Mouse (Mus musculus) limb, embryonic 15.5 days (tissue): ENCODE measurements around the gene Olfr224. TPM values are rescaled to one million over a fixed set of nuclear protein-coding genes. Genes with fewer than 3 reads are reported as not detected.

Experiments used
- ATAC-seq: fragments of 200-750 bp; cut with Nextera tagmentation; 2 replicates; pipeline ENCODE4 v1.8.0; 2017; ENCODE audit warnings: low read depth, moderate TSS enrichment; ENCODE audit not compliant: insufficient number of reproducible peaks, low FRiP score, low TSS enrichment
- H3K27ac ChIP-seq: fragments of 300-500 bp; sonication (generic); 2 replicates; pipeline ENCODE4 v1.5.1; 2015; ENCODE audit warnings: moderate library complexity, mild to moderate bottlenecking, inconsistent platforms
- H3K27me3 ChIP-seq: fragments of 300-500 bp; sonication (generic); 2 replicates; pipeline ENCODE4 v1.6.1; 2015; ENCODE audit warnings: inconsistent platforms
- H3K36me3 ChIP-seq: fragments of 300-500 bp; sonication (generic); 2 replicates; pipeline ENCODE4 v1.6.1; 2015; ENCODE audit warnings: inconsistent platforms
- H3K4me1 ChIP-seq: fragments of 300-500 bp; sonication (generic); 2 replicates; pipeline ENCODE4 v1.6.1; 2015; ENCODE audit warnings: inconsistent platforms
- H3K4me2 ChIP-seq: fragments of 300-500 bp; sonication (generic); 2 replicates; pipeline ENCODE4 v1.6.1; 2015; ENCODE audit warnings: mild to moderate bottlenecking, inconsistent platforms
- H3K4me3 ChIP-seq: fragments of 300-500 bp; sonication (generic); 2 replicates; pipeline ENCODE4 v1.5.1; 2015; ENCODE audit warnings: mild to moderate bottlenecking, inconsistent platforms
- H3K9ac ChIP-seq: fragments of 300-500 bp; sonication (generic); 2 replicates; pipeline ENCODE4 v1.6.1; 2015; ENCODE audit warnings: inconsistent platforms
- H3K9me3 ChIP-seq: fragments of 300-500 bp; sonication (generic); 2 replicates; pipeline ENCODE4 v1.6.1; 2016; ENCODE audit warnings: inconsistent platforms
- WGBS: fragments of 180-500 bp; shearing (Covaris S2); methylation state at CpG from one replicate; pipeline ENCODE4 v1.1.7; 2015; 5-methylcytosine and 5-hydroxymethylcytosine counted together
- polyA plus RNA-seq: library from polyadenylated mRNA; unstranded; fragments of >200 nt; fragmentation: Nextera tagmentation; extraction: Ambion mirVana; gene quantifications from 2 replicates; pipeline ENCODE4 v1.2.1, GENCODE M21; 2015

The Olfr224 gene
- not detected in 2 replicates for polyA plus RNA-seq

GRCm38 (mm10) chr11:58570405-58570804 lies at the start of gene Olfr224:
Gene Olfr224 (minus strand): TSS chr11:58570553.
- no peaks in the 10 kb centered on the region for H3K9me3 ChIP-seq
- ATAC-seq, result no peak
- 64% methylated on average over 5 of the region's 5 CpGs for WGBS
- H3K4me3 ChIP-seq, result no peak within 1 kb of the TSS
- H3K36me3 ChIP-seq, result no peaks in the 10 kb centered on the region
- no peak within 1 kb of the TSS for H3K9ac ChIP-seq
- no peaks in the 10 kb centered on the region for H3K27me3 ChIP-seq
- H3K4me1 ChIP-seq, result no peaks in the 10 kb centered on the region
- no peak within 1 kb of the TSS for H3K4me2 ChIP-seq
- H3K27ac ChIP-seq, result no peak within 1 kb of the TSS

- H3K4me2 ChIP-seq, result no peak overlapping the region
- H3K27me3 ChIP-seq, result no peaks in the 10 kb centered on the region
- H3K4me1 ChIP-seq, result no peaks in the 10 kb centered on the region
- no peaks in the 10 kb centered on the region for H3K36me3 ChIP-seq
- H3K27ac ChIP-seq, result no peak overlapping the region
- 73% methylated on average over 6 of the region's 6 CpGs for WGBS
- H3K9ac ChIP-seq, result no peak overlapping the region
- no peaks in the 10 kb centered on the region for H3K9me3 ChIP-seq
- no peak for ATAC-seq
- no peak overlapping the region for H3K4me3 ChIP-seq
Measured at GRCm38 (mm10) chr11:58618793-58619192, 48.4 kb upstream of the Olfr224 start.

- Histone ChIP-seq H3K4me2 (no peak overlapping the region), H3K9ac (no peak overlapping the region), H3K27me3 (no peaks in the 10 kb centered on the region), H3K27ac (no peak overlapping the region), H3K4me1 (no peaks in the 10 kb centered on the region), H3K36me3 (no peaks in the 10 kb centered on the region), H3K9me3 (no peaks in the 10 kb centered on the region), H3K4me3 (no peak overlapping the region)
- 71% methylated on average over 3 of the region's 3 CpGs for WGBS
- ATAC-seq, result no peak
Measured at GRCm38 (mm10) chr11:58618369-58618768, 48.0 kb upstream of the Olfr224 start.

DNA sequence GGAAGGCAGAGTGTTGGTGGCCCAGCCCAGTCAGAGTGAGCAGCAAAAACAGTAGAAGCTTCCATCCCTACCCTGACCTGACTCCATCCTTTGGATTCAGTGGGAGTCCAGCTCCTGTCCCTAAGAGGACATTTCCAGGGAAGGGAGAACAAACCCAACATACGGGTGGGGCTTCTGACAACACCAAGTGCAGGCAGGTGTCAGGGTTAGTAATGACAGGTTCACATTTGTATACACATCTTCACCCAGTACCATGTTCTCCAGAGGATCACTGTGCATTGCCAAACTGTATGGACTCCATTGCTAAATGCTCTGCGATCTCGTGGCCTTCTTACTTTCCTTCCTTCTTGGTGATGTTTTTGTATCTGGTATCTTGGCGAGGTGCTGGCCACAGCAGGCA lies 45.6 kb upstream of the Olfr224 start, which contains the start of gene 2210407C18Rik:
Gene 2210407C18Rik (minus strand): TSS at position 101 of the 400 bp plus-strand sequence.
- no peak within 1 kb of the TSS for H3K4me3 ChIP-seq
- H3K27ac ChIP-seq, result no peak within 1 kb of the TSS
- no peak within 1 kb of the TSS for H3K9ac ChIP-seq
- no peak within 1 kb of the TSS for H3K4me2 ChIP-seq
- H3K9me3 ChIP-seq, result no peaks in the 10 kb centered on the region
- no peaks in the 10 kb centered on the region for H3K36me3 ChIP-seq
- no peaks in the 10 kb centered on the region for H3K4me1 ChIP-seq
- no peaks in the 10 kb centered on the region for H3K27me3 ChIP-seq
- no peak for ATAC-seq
- WGBS, result 84% methylated on average over 4 of the region's 4 CpGs

DNA sequence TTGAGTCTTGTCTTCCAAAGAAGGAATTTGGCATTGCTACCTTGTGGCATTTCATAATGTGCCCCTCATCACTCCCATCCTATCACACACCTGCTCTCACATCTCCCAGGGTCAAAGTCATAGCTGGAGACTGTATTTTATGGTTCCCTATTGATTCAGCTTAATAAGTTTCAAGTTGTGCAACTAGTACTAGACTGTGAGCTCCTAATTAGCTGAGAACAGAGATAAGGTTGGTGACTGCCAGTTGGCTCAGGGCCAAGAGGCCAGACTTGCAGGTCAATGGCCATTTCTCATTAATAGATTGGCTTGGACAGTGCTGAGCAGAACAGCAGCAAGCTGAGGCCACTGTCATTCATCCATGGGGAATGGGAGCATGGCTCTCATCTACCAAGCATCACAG lies 44.2 kb upstream of the Olfr224 start:
- H3K36me3 ChIP-seq, result no peaks in the 10 kb centered on the region
- no peaks in the 10 kb centered on the region for H3K4me1 ChIP-seq
- H3K27ac ChIP-seq, result no peak overlapping the region
- ATAC-seq, result no peak
- no peaks in the 10 kb centered on the region for H3K9me3 ChIP-seq
- H3K9ac ChIP-seq, result no peak overlapping the region
- H3K27me3 ChIP-seq, result no peaks in the 10 kb centered on the region
- no peak overlapping the region for H3K4me2 ChIP-seq
- no peak overlapping the region for H3K4me3 ChIP-seq

DNA sequence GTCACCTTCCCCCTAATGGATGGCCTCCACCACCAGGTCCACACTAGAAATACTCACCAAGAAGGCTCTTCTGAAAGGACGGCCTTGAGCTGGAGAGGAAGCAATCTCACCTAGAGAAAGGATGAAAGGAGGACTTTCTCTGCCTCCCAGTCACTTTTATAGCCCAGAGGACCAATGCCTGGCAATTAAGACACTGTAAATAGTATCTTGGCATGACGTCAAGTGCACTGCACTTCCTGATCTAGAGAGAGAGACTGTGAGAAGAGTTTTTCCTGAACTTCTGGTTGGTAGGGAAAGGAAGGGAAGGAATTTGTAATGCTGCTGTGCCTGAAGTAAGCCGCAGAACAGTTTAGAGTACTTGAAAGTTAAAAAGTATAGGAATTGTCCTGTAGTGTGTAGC lies 43.0 kb upstream of the Olfr224 start:
- 42% methylated on average over 3 of the region's 3 CpGs for WGBS
- Histone ChIP-seq H3K4me1 (no peaks in the 10 kb centered on the region), H3K27me3 (no peaks in the 10 kb centered on the region), H3K9me3 (no peaks in the 10 kb centered on the region), H3K27ac (no peak overlapping the region), H3K4me3 (no peak overlapping the region), H3K36me3 (no peaks in the 10 kb centered on the region), H3K9ac (no peak overlapping the region), H3K4me2 (no peak overlapping the region)
- no peak for ATAC-seq

DNA sequence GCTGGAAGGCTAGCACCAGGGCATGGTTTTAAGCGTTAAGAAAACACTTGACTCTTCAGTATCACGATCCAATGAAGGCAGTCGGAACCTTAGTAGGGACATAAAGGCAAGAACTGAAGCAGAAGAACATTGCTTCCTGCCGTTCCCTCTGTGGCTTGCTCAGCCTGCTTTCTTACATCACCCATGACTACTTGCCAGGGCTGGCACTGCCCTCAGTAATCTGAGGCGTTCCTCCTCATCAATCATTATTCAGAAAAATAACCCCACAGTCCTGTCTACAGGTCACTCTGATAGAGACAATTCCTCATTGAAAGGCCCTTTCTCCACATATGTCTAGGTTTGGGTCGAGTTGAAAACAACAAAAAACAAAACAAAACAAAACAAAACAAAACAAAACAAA lies 36.7 kb upstream of the Olfr224 start:
- H3K27me3 ChIP-seq, result no peaks in the 10 kb centered on the region
- ATAC-seq, result no peak
- no peak overlapping the region for H3K4me2 ChIP-seq
- WGBS, result 82% methylated on average over 6 of the region's 6 CpGs
- H3K9ac ChIP-seq, result no peak overlapping the region
- no peaks in the 10 kb centered on the region for H3K36me3 ChIP-seq
- no peaks in the 10 kb centered on the region for H3K4me1 ChIP-seq
- no peak overlapping the region for H3K4me3 ChIP-seq
- H3K9me3 ChIP-seq, result no peaks in the 10 kb centered on the region
- H3K27ac ChIP-seq, result no peak overlapping the region

GRCm38 (mm10) chr11:58606177-58606919 lies 36.0 kb upstream of the Olfr224 start:
- H3K4me3 ChIP-seq, result no peak overlapping the region
- no peak overlapping the region for H3K9ac ChIP-seq
- H3K4me1 ChIP-seq, result no peaks in the 10 kb centered on the region
- no peaks in the 10 kb centered on the region for H3K27me3 ChIP-seq
- H3K9me3 ChIP-seq, result no peaks in the 10 kb centered on the region
- H3K27ac ChIP-seq, result no peak overlapping the region
- 86% methylated on average over 12 of the region's 12 CpGs for whole genome bisulfite sequencing
- no peaks in the 10 kb centered on the region for H3K36me3 ChIP-seq
- no peak for ATAC-seq
- H3K4me2 ChIP-seq, result no peak overlapping the region

DNA sequence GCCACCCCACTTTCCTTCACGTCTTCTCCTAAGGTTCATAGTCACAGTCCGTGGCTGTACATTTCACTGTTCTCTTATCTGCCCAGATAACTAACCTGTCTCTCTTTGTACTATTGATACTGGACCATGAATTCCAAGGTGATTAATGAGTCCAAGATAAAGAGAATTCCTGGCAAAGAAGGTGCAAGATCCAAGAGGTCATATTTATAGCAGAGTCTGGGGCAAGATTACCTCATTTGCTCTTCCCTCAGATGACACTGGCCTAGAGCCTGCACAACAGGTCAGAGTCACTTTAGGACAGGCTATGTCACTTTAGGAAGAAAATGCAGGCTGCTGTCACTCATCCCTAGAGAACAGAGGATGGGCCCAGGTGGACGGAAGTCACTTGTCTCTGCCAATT lies 34.9 kb upstream of the Olfr224 start:
- WGBS, result 81% methylated on average over 3 of the region's 3 CpGs
- Histone ChIP-seq H3K4me1 (no peaks in the 10 kb centered on the region), H3K36me3 (no peaks in the 10 kb centered on the region), H3K9me3 (no peaks in the 10 kb centered on the region), H3K4me3 (no peak overlapping the region), H3K27me3 (no peaks in the 10 kb centered on the region), H3K4me2 (no peak overlapping the region), H3K27ac (no peak overlapping the region), H3K9ac (no peak overlapping the region)
- ATAC-seq, result no peak

DNA sequence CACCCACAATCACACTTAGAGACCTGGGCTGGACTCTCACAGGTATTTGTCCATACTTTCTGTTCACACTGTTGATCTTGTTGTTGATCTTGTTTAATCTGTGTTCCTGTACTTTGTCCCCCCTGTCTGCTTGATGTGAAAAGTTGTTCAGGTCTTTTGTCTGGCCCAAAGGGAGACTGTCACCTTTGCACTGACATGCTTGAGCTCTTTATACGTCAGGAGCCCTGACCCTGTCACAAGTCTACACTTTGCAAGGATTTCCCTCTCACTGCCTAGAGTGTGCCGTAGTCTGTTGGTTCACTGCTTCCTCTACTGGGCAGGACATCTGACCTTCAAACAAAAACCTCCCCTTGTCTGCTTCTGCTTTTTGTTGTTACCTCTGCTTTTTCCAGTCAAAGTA lies 34.3 kb upstream of the Olfr224 start:
- H3K9ac ChIP-seq, result no peak overlapping the region
- 75% methylated on average over 2 of the region's 2 CpGs for WGBS
- H3K4me3 ChIP-seq, result no peak overlapping the region
- no peaks in the 10 kb centered on the region for H3K27me3 ChIP-seq
- no peak overlapping the region for H3K27ac ChIP-seq
- no peaks in the 10 kb centered on the region for H3K9me3 ChIP-seq
- no peak overlapping the region for H3K4me2 ChIP-seq
- no peak for ATAC-seq
- no peaks in the 10 kb centered on the region for H3K4me1 ChIP-seq
- no peaks in the 10 kb centered on the region for H3K36me3 ChIP-seq

GRCm38 (mm10) chr11:58602800-58603560 lies 32.6 kb upstream of the Olfr224 start:
- Histone ChIP-seq H3K27me3 (no peaks in the 10 kb centered on the region), H3K9me3 (no peaks in the 10 kb centered on the region), H3K9ac (no peak overlapping the region), H3K4me3 (no peak overlapping the region), H3K4me2 (no peak overlapping the region), H3K4me1 (no peaks in the 10 kb centered on the region), H3K36me3 (no peaks in the 10 kb centered on the region), H3K27ac (no peak overlapping the region)
- ATAC-seq, result no peak
- 76% methylated on average over 6 of the region's 6 CpGs for WGBS

DNA sequence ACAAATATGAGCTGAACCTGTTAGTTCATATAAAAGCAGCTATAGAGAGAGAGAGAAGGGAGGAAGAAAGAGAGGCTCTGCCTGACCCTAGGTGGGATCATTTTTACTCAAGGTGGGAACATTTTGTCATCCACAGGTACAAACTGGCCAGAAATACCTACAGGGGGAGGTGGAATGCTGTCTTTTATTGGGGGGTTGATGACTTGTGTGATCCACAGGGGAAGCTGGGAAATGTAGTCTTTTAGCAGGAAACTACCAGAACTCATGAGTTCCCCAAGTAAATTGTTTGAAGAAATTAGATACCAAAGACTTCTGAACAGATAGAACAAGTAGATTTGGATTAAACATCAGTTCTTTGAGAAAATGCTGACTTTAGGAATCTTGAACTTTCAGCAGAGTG lies 31.7 kb upstream of the Olfr224 start:
- Histone ChIP-seq H3K27ac (no peak overlapping the region), H3K4me3 (no peak overlapping the region), H3K36me3 (no peaks in the 10 kb centered on the region), H3K4me1 (no peaks in the 10 kb centered on the region), H3K9ac (no peak overlapping the region), H3K9me3 (no peaks in the 10 kb centered on the region), H3K4me2 (no peak overlapping the region), H3K27me3 (no peaks in the 10 kb centered on the region)
- ATAC-seq, result no peak
